Mouse (Mus musculus): ENCODE results near the gene Rnf222. TPM values are rescaled to one million over a fixed set of nuclear protein-coding genes. Genes with fewer than 3 reads are reported as not detected.
A peak's percentile ranks its signal among the peaks of the same experiment; 100 is the strongest.

Gene Rnf222
- polyA plus RNA-seq, 1 experiment from 2014 or later: not detected

DNA sequence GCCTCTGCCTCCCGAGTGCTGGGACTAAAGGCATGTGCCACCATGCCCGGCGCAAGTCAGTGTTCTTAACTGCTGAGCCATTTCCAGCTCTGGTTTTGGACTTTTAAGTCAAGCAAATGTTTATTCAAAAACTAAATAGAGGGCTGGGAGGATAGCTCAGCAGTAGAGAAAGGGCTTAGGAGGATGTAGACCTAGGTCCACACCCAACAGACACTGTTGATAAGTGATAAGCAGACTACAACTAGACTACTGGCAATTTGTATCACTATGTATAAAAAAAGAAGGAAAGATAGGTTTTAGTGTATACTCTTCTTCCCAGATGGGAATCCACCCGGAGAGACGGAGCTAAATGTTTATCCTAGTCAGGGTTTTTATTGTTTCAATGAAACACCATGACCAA, 7.9 kb downstream of the Rnf222 start:
- 95% methylated on average over 5 of the region's 5 CpGs for WGBS
- Histone ChIP-seq H3K9me3 (ENCODE audit: control insufficient read depth, low read length) (no peaks in the 10 kb centered on the region), H3K4me2 (ENCODE audit: low read depth, low read length, severe bottlenecking) (no peak overlapping the region), H3K27ac (ENCODE audit: low read depth, low read length) (no peak overlapping the region), H3K4me3 (ENCODE audit: low read depth, low read length) (no peak overlapping the region), H3K36me3 (ENCODE audit: control insufficient read depth, insufficient read depth, low read length) (no peaks in the 10 kb centered on the region), H3K9ac (ENCODE audit: low read length) (no peak overlapping the region), H3K27me3 (ENCODE audit: control insufficient read depth, insufficient read depth, low read length) (no peaks in the 10 kb centered on the region), H3K4me1 (replicated peaks; ENCODE audit: control insufficient read depth, insufficient read depth, low read length) (0 out of 2 replicates have a peak, but pooled peaks cover 2% of the 10 kb centered on the region)
- ATAC-seq (replicated peaks; ENCODE audit: low FRiP score): no peak
- no peak for DNase-seq (ENCODE audit: low spot score)

DNA sequence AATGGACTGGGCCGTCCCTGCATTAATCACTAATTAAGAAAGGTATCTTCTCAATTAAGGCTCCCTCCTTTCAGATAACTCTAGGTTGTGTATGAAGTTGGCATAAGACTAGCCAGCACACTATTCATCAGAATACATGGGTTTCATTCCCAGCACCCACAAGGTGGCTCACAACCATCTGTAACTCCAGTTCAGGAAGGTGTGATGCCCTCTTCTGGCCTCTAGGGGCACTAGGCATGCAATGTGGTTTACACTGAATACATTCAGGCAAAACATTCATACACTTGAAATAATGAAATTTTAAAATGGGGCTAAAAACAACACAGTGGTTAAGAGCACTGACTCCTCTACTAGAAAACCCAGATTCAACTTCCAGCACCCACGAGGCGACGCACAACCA, 8.8 kb downstream of the Rnf222 start:
- H3K36me3 ChIP-seq (ENCODE audit: control insufficient read depth, insufficient read depth, low read length): no peaks in the 10 kb centered on the region
- no peak overlapping the region for H3K4me2 ChIP-seq (ENCODE audit: low read depth, low read length, severe bottlenecking)
- no peak overlapping the region for H3K9ac ChIP-seq (ENCODE audit: low read length)
- no peak overlapping the region for H3K27ac ChIP-seq (ENCODE audit: low read depth, low read length)
- WGBS: 51% methylated on average over 4 of the region's 4 CpGs
- no peaks in the 10 kb centered on the region for H3K27me3 ChIP-seq (ENCODE audit: control insufficient read depth, insufficient read depth, low read length)
- no peak overlapping the region for H3K4me3 ChIP-seq (ENCODE audit: low read depth, low read length)
- H3K9me3 ChIP-seq (ENCODE audit: control insufficient read depth, low read length): no peaks in the 10 kb centered on the region
- no peak for DNase-seq (ENCODE audit: low spot score)
- no peak for ATAC-seq (replicated peaks; ENCODE audit: low FRiP score)
- 0 out of 2 replicates have a peak, but pooled peaks cover 2% of the 10 kb centered on the region for H3K4me1 ChIP-seq (replicated peaks; ENCODE audit: control insufficient read depth, insufficient read depth, low read length)

DNA sequence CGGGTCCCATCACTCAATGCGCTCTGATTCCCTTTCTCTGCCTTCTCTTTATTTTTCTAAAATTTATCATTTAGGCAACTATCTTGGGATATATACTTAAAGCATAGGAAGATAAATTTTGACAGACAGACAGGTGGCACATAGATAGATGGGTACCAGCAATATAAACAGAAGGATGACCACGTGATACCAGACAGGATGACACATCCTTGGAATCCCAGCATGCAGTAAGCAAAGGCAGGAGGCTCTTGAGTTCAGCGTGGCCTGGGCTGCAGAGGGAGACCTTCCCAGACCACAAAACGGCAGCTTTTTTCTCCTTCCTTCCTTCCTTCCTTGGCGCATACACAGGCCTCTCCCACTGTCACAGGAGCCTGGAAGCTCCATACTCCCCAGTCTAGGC, 9.5 kb downstream of the Rnf222 start:
- no peaks in the 10 kb centered on the region for H3K27me3 ChIP-seq (ENCODE audit: control insufficient read depth, insufficient read depth, low read length)
- DNase-seq (ENCODE audit: low spot score) (no peak), ATAC-seq (replicated peaks; ENCODE audit: low FRiP score) (no peak)
- no peak overlapping the region for H3K4me3 ChIP-seq (ENCODE audit: low read depth, low read length)
- H3K4me1 ChIP-seq (replicated peaks; ENCODE audit: control insufficient read depth, insufficient read depth, low read length): peaks cover 2% of the 10 kb centered on the region; the same call in 1 of the 2 replicates
- no peak overlapping the region for H3K4me2 ChIP-seq (ENCODE audit: low read depth, low read length, severe bottlenecking)
- WGBS: 76% methylated on average over 6 of the region's 6 CpGs
- no peaks in the 10 kb centered on the region for H3K36me3 ChIP-seq (ENCODE audit: control insufficient read depth, insufficient read depth, low read length)
- H3K9me3 ChIP-seq (ENCODE audit: control insufficient read depth, low read length): no peaks in the 10 kb centered on the region
- no peak overlapping the region for H3K27ac ChIP-seq (ENCODE audit: low read depth, low read length)
- H3K9ac ChIP-seq (ENCODE audit: low read length): no peak overlapping the region

DNA sequence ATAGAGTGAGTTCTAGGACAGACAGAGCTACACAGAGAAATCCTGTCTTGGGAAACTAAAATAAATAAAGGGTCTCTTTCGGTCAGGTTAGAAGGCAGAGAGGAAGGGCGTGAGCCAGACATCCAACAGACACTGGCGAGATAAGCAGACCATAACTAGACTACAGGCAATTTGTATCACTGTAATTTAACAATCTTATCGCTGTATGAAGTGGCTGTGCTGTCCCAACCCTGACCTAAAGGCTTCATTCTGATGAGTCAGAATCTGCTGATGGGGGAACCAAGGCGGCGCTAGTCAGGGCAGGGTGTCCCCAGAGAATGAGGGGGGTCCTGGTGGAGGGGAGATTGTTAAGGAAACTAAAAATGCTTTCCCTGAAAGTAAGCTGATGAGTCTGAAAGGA, 10.4 kb downstream of the Rnf222 start:
- Histone ChIP-seq H3K27me3 (ENCODE audit: control insufficient read depth, insufficient read depth, low read length) (no peaks in the 10 kb centered on the region), H3K4me2 (ENCODE audit: low read depth, low read length, severe bottlenecking) (no peak overlapping the region), H3K9ac (ENCODE audit: low read length) (no peak overlapping the region), H3K27ac (ENCODE audit: low read depth, low read length) (no peak overlapping the region), H3K4me3 (ENCODE audit: low read depth, low read length) (no peak overlapping the region), H3K36me3 (ENCODE audit: control insufficient read depth, insufficient read depth, low read length) (peaks cover 9% of the 10 kb centered on the region), H3K9me3 (ENCODE audit: control insufficient read depth, low read length) (no peaks in the 10 kb centered on the region), H3K4me1 (replicated peaks; ENCODE audit: control insufficient read depth, insufficient read depth, low read length) (peaks cover 2% of the 10 kb centered on the region; the same call in 1 of the 2 replicates)
- no peak for DNase-seq (ENCODE audit: low spot score)
- no peak for ATAC-seq (replicated peaks; ENCODE audit: low FRiP score)
- 93% methylated on average over 6 of the region's 6 CpGs for WGBS

DNA sequence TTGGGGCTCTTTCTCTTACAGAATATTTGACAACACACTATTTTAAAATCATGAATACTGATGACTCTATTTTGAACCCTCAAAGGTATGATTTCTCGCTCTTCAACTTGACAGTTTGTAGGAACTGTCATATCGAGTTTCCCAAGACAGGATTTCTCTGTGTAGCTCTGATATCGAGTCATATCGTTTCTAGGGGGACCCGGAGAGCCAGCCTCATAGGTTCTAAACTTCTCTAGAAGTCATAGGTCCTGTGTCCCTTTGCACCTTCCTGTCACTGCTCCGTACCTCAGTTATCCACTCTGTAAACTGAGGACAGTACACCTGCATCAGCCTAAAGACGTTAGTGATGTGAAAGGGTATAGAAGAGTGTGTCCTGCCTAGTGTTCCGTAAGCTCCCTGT, 11.5 kb downstream of the Rnf222 start:
- Histone ChIP-seq H3K36me3 (ENCODE audit: control insufficient read depth, insufficient read depth, low read length) (peaks cover 12% of the 10 kb centered on the region), H3K9me3 (ENCODE audit: control insufficient read depth, low read length) (no peaks in the 10 kb centered on the region), H3K4me2 (ENCODE audit: low read depth, low read length, severe bottlenecking) (no peak overlapping the region), H3K4me3 (ENCODE audit: low read depth, low read length) (no peak overlapping the region), H3K27me3 (ENCODE audit: control insufficient read depth, insufficient read depth, low read length) (no peaks in the 10 kb centered on the region), H3K27ac (ENCODE audit: low read depth, low read length) (no peak overlapping the region), H3K9ac (ENCODE audit: low read length) (no peak overlapping the region), H3K4me1 (replicated peaks; ENCODE audit: control insufficient read depth, insufficient read depth, low read length) (peaks cover 2% of the 10 kb centered on the region; the same call in 1 of the 2 replicates)
- WGBS: 88% methylated on average over 8 of the region's 8 CpGs
- no peak for ATAC-seq (replicated peaks; ENCODE audit: low FRiP score)
- no peak for DNase-seq (ENCODE audit: low spot score)

DNA sequence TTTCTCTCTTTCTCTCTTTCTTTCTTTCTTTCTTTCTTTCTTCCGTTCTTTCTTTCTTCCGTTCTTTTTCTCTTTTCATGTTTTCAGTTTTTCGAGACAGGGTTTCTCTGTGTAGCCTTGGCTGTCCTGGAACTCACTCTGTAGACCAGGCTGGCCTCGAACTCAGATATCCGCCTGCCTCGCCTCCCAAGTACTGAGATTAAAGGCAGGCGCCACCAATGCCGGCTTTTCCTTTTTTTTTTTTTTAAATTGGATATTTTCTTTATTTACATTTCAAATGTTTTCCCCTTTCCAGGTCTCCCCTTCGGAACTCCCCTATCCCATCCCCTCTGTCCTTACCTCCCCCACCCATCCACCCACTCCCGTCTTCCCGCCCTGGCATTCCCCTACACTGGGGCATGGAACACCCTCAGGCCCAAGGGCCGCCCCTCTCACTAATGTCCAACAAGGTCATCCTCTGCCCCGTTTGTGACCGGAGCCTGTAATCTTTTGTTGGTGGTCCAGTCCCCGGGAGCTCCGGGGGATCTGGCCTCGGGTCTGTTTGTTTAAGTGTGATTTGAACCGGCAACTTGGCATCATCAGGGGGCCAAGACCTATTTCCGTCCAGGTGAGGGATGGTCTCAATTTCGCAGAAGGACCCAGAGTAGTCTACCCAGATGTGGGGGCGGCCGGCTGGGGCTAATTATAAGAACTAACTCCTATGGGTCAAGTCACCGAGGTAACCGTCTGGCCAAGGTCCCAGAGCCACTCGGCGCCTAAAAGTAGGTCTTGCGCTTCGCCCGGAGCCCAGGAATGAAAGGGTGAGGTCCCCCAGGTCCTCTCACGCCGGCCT, 12.4 kb downstream of the Rnf222 start:
- DNase-seq (ENCODE audit: low spot score): no peak
- Histone ChIP-seq H3K9me3 (ENCODE audit: control insufficient read depth, low read length) (no peaks in the 10 kb centered on the region), H3K9ac (ENCODE audit: low read length) (peak overlapping the region; percentile 54; the same call in 1 of the 2 replicates), H3K27ac (ENCODE audit: low read depth, low read length) (no peak overlapping the region), H3K4me3 (ENCODE audit: low read depth, low read length) (peak overlapping the region; percentile 97), H3K36me3 (ENCODE audit: control insufficient read depth, insufficient read depth, low read length) (peaks cover 19% of the 10 kb centered on the region), H3K4me1 (replicated peaks; ENCODE audit: control insufficient read depth, insufficient read depth, low read length) (peaks cover 2% of the 10 kb centered on the region; the same call in 1 of the 2 replicates), H3K4me2 (ENCODE audit: low read depth, low read length, severe bottlenecking) (peak overlapping the region; percentile 57), H3K27me3 (ENCODE audit: control insufficient read depth, insufficient read depth, low read length) (no peaks in the 10 kb centered on the region)
- peak; percentile 65 for ATAC-seq (replicated peaks; ENCODE audit: low FRiP score)
- WGBS: 28% methylated on average over 31 of the region's 31 CpGs

DNA sequence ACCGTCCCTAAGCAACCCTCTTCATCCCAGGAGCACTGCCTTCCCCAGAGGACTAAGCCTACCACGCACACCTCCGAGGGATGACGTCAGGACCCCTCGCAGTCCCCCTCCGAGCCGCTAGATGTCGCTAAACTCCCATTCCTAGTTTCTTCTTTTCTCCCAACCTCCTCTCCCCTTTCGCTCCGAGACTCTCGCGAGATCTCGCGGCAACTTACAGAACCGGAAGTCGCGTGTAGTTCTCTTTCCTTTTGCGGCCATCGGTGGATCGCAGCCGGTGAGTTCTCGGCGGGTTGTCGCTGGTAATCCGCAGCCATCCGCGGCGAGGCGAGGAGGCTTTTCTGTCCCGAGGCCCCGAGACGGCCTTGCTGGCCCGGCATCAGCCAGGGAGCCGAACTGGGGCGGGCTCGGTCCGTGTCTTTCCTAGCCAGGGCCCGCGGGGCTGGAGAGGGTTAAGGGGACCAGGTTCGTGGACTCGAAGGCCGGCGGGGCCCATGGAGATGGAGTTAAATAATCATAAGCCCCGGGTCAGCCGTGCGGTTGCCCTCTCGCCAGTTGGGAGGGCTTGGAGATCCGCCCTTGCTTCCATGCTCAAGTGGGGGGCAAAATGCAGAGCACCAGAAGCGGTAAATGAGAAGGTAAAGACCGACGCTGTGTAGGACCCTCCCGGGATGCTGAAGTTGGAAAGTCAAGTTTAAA, 13.1 kb downstream of the Rnf222 start, which contains the start of gene Rpl26:
Gene Rpl26, plus strand, starts transcription at position 233 of the 696 bp plus-strand sequence.
- peak within 1 kb of the TSS; percentile 70 for H3K4me2 ChIP-seq (ENCODE audit: low read depth, low read length, severe bottlenecking)
- peaks cover 2% of the 10 kb centered on the region; the same call in 1 of the 2 replicates for H3K4me1 ChIP-seq (replicated peaks; ENCODE audit: control insufficient read depth, insufficient read depth, low read length)
- no peaks in the 10 kb centered on the region for H3K27me3 ChIP-seq (ENCODE audit: control insufficient read depth, insufficient read depth, low read length)
- H3K27ac ChIP-seq (ENCODE audit: low read depth, low read length): peak within 1 kb of the TSS; percentile 85
- peak within 1 kb of the TSS; percentile 98 for H3K9ac ChIP-seq (ENCODE audit: low read length)
- H3K4me3 ChIP-seq (ENCODE audit: low read depth, low read length): peak within 1 kb of the TSS; percentile 97
- no peaks in the 10 kb centered on the region for H3K9me3 ChIP-seq (ENCODE audit: control insufficient read depth, low read length)
- ATAC-seq (replicated peaks; ENCODE audit: low FRiP score) (peak; percentile 91), DNase-seq (ENCODE audit: low spot score) (peak; percentile 99)
- WGBS: under 1% methylated on average over 52 of the region's 52 CpGs
- H3K36me3 ChIP-seq (ENCODE audit: control insufficient read depth, insufficient read depth, low read length): peaks cover 24% of the 10 kb centered on the region

DNA sequence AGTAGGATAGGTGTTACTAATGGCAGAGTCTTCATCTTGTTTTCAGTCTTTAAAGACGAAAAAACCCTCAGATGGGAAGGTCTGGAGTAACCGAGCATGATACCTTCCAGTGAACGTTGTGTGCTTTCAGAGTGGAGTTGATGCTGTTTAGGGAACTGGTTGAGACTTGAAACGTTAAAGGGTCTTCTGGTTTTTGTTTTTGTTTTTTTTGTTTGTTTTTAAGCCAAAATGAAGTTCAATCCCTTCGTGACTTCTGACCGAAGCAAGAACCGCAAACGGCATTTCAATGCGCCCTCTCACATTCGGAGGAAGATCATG, 13.7 kb downstream of the Rnf222 start:
- Histone ChIP-seq H3K9ac (ENCODE audit: low read length) (peak overlapping the region; percentile 98), H3K4me3 (ENCODE audit: low read depth, low read length) (peak overlapping the region; percentile 97), H3K27me3 (ENCODE audit: control insufficient read depth, insufficient read depth, low read length) (no peaks in the 10 kb centered on the region), H3K4me1 (replicated peaks; ENCODE audit: control insufficient read depth, insufficient read depth, low read length) (peaks cover 2% of the 10 kb centered on the region; the same call in 1 of the 2 replicates), H3K9me3 (ENCODE audit: control insufficient read depth, low read length) (no peaks in the 10 kb centered on the region), H3K36me3 (ENCODE audit: control insufficient read depth, insufficient read depth, low read length) (peaks cover 24% of the 10 kb centered on the region), H3K4me2 (ENCODE audit: low read depth, low read length, severe bottlenecking) (peak overlapping the region; percentile 70), H3K27ac (ENCODE audit: low read depth, low read length) (peak overlapping the region; percentile 85)
- ATAC-seq (replicated peaks; ENCODE audit: low FRiP score) (no peak), DNase-seq (ENCODE audit: low spot score) (no peak)
- WGBS: 2% methylated on average over 10 of the region's 10 CpGs

Data from forebrain, embryonic 11.5 days (tissue).